Mouse (Mus musculus) heart, embryonic 11.5 days (tissue): ENCODE measurements at regions not wholly inside any gene's neighbourhood (a gene's known extent, or its start where the extent isn't known, plus 50 kb on each side); places are given as distances from the start of the nearest gene placed in this dataset.

Experiments used
- ATAC-seq: fragments of 200-750 bp; cut with Nextera tagmentation; replicated peaks from 2 replicates; pipeline ENCODE4 v1.8.0; 2017; ENCODE audit warnings: moderate library complexity; ENCODE audit not compliant: insufficient number of reproducible peaks, low FRiP score, low TSS enrichment
- H3K27ac ChIP-seq: fragments of 300-500 bp; sonication (generic); 2 replicates; pipeline ENCODE4 v1.5.1; 2014; ENCODE audit warnings: mild to moderate bottlenecking, low read depth, low read length
- H3K27me3 ChIP-seq: fragments of 300-500 bp; sonication (generic); 2 replicates; pipeline ENCODE4 v1.6.1; 2014; ENCODE audit warnings: mild to moderate bottlenecking, low read length, mixed read lengths; ENCODE audit not compliant: control insufficient read depth, insufficient read depth
- H3K36me3 ChIP-seq: fragments of 300-500 bp; sonication (generic); 2 replicates; pipeline ENCODE4 v1.6.1; 2014; ENCODE audit warnings: mild to moderate bottlenecking, low read length, moderate library complexity, mixed read lengths; ENCODE audit not compliant: control insufficient read depth, insufficient read depth
- H3K4me1 ChIP-seq: fragments of 300-500 bp; sonication (generic); 2 replicates; pipeline ENCODE4 v1.6.1; 2014; ENCODE audit warnings: low read length; ENCODE audit not compliant: control insufficient read depth, insufficient read depth
- H3K4me2 ChIP-seq: fragments of 300-500 bp; sonication (generic); 2 replicates; pipeline ENCODE4 v1.6.1; 2014; ENCODE audit warnings: mild to moderate bottlenecking, moderate library complexity
- H3K4me3 ChIP-seq: fragments of 300-500 bp; sonication (generic); 2 replicates; pipeline ENCODE4 v1.5.1; 2014; ENCODE audit warnings: low read depth, low read length
- H3K9ac ChIP-seq: fragments of 300-500 bp; sonication (generic); 2 replicates; pipeline ENCODE4 v1.6.1; 2014; ENCODE audit warnings: mild to moderate bottlenecking, low read depth, low read length, moderate library complexity
- H3K9me3 ChIP-seq: fragments of 300-500 bp; sonication (generic); replicated peaks from 2 replicates; pipeline ENCODE4 v1.6.1; 2016; ENCODE audit warnings: low read length; ENCODE audit not compliant: control insufficient read depth
- WGBS: fragments of 180-500 bp; shearing (Covaris S2); extraction: QIAGEN DNeasy Blood & Tissue Kit; methylation state at CpG from one replicate; pipeline ENCODE4 v1.1.7; 2014; ENCODE audit not compliant: insufficient replicate concordance; 5-methylcytosine and 5-hydroxymethylcytosine counted together

- H3K27me3 ChIP-seq: no peaks in the 10 kb centered on the region; the same call in 1 of the 2 replicates
- peaks cover 23% of the 10 kb centered on the region for H3K4me1 ChIP-seq
- H3K9ac ChIP-seq: 0 out of 2 replicates have a peak overlapping the region, but pooled peaks have one; percentile 40
- H3K36me3 ChIP-seq: no peaks in the 10 kb centered on the region
- H3K27ac ChIP-seq: peak overlapping the region; percentile 60
- no peak; the same call in 1 of the 2 replicates for ATAC-seq
- H3K9me3 ChIP-seq: no peaks in the 10 kb centered on the region
- WGBS: 6% methylated on average over 9 of the region's 9 CpGs
- no peak overlapping the region for H3K4me3 ChIP-seq
- peak overlapping the region; percentile 32 for H3K4me2 ChIP-seq
These were observed 154.6 kb upstream of the Zmiz1 start for GRCm38 (mm10) chr14:25304391-25304851.

DNA sequence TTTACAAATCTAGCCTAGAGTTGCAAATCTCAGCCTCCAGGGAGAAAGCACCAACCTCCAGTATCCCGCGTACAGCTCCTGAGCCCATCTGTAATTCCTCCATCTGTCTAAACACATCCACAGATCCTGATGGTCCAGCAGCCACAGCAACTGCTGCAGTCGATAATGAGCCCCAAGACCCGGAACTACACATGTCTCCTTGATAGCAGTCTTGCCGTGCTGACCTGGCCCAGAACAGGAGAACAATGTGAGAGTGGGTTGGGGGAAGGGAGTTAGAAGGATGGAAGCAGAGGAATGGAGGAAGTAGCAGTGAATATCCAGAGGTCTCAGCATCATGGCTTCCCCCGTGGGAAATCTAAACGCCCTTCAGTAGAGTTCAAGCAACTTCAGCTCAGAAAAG is 152.8 kb upstream of the Zmiz1 start:
- no peaks in the 10 kb centered on the region for H3K36me3 ChIP-seq
- H3K27ac ChIP-seq: no peak overlapping the region
- H3K4me1 ChIP-seq: peaks cover 32% of the 10 kb centered on the region
- 47% methylated on average over 7 of the region's 7 CpGs for WGBS
- H3K4me3 ChIP-seq: no peak overlapping the region
- H3K9me3 ChIP-seq: no peaks in the 10 kb centered on the region
- no peak for ATAC-seq
- no peak overlapping the region; the same call in 1 of the 2 replicates for H3K4me2 ChIP-seq
- no peaks in the 10 kb centered on the region; the same call in 1 of the 2 replicates for H3K27me3 ChIP-seq
- H3K9ac ChIP-seq: no peak overlapping the region

DNA sequence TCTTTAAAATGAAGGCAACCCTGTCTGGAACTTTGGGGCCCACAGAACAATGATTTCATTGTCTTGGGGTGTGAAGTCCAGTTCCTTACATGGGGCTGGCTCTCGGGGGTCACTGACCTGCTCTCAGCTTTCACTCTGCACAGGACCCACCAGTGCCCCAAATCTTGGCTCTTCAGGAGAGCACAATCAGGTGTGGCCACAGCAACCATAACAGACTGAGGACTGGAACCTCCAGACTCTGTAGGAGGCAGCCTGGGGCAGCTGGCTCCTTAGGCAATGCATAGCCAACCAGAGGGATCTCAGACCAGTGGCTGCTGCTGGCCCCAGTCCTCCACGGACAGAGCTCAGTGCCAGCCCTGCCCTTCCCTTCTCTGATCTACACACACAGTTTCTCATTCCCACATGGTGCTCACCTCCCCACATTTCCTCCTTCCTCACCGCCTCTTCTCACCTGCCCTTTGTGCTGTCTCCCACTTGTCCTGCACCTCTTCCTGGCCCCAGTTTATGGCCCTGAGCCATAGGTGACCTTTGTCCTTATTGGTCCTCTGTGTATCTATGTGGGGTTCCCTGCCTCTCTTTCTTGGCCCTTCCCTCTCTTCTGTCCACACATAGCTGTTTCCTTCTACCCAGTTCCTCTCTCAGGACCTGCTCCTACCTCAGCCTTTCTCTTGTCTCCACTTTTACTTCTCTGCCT is 151.9 kb upstream of the Zmiz1 start:
- Histone ChIP-seq H3K27me3 (no peaks in the 10 kb centered on the region; the same call in 1 of the 2 replicates), H3K9me3 (no peaks in the 10 kb centered on the region), H3K36me3 (no peaks in the 10 kb centered on the region), H3K4me1 (peaks cover 41% of the 10 kb centered on the region), H3K4me2 (no peak overlapping the region), H3K4me3 (no peak overlapping the region), H3K27ac (no peak overlapping the region), H3K9ac (no peak overlapping the region)
- no peak for ATAC-seq
- WGBS: 74% methylated on average over 3 of the region's 3 CpGs

DNA sequence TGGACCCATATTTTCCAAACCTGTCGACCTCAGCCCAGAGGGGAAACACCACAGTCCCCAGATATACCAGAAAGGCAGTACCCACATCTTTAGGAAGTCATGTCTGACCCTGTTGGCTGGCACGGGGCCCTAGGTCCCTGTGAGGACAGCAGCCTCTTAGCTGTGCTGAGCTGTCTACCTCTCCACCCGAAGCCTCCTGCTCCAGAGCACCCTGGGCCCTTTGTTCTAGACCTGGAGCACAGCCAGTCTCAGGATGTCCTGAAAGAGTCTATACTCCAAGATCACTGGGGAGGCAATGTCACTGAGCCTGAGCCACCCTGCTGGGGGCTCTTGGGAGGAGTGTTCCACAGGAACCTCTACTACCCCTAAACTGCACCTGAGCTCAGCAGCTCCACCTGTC is 150.9 kb upstream of the Zmiz1 start:
- 71% methylated on average over 3 of the region's 3 CpGs for WGBS
- H3K27ac ChIP-seq: no peak overlapping the region
- ATAC-seq: no peak
- peaks cover 45% of the 10 kb centered on the region for H3K4me1 ChIP-seq
- H3K9me3 ChIP-seq: no peaks in the 10 kb centered on the region
- no peaks in the 10 kb centered on the region for H3K36me3 ChIP-seq
- H3K27me3 ChIP-seq: no peaks in the 10 kb centered on the region; the same call in 1 of the 2 replicates
- H3K9ac ChIP-seq: no peak overlapping the region
- no peak overlapping the region for H3K4me3 ChIP-seq
- no peak overlapping the region for H3K4me2 ChIP-seq

DNA sequence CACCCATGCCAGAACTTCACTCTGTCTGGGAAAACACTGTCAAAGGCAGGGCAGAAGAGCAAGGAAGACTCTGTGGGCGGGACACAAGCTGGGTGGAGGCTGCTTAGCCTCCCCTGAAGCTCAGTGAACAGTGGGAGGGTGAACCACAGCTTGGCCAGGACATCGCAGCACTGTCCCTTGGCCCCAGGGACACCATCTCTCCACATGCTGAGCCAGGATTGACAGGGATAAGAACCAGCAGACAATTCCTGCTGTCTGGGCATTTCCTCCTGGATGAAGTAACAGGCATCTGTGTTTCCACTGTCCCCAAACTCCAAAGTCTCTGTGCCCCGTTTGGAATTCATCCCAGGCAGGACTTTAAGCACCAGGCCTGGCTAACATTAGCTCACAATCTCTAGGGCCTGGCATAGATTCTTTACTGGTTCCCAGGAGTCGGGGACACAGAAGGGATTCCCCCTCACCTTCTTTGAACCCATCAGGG is 148.3 kb upstream of the Zmiz1 start:
- Histone ChIP-seq H3K4me1 (peaks cover 27% of the 10 kb centered on the region), H3K36me3 (no peaks in the 10 kb centered on the region), H3K4me3 (no peak overlapping the region), H3K27me3 (no peaks in the 10 kb centered on the region; the same call in 1 of the 2 replicates), H3K9me3 (no peaks in the 10 kb centered on the region), H3K4me2 (no peak overlapping the region), H3K9ac (peak overlapping the region; percentile 47), H3K27ac (peak overlapping the region; percentile 79)
- 43% methylated on average over 4 of the region's 4 CpGs for WGBS
- ATAC-seq: no peak

- H3K4me3 ChIP-seq: no peak overlapping the region
- no peaks in the 10 kb centered on the region; the same call in 1 of the 2 replicates for H3K27me3 ChIP-seq
- peaks cover 27% of the 10 kb centered on the region for H3K4me1 ChIP-seq
- no peaks in the 10 kb centered on the region for H3K36me3 ChIP-seq
- H3K9ac ChIP-seq: no peak overlapping the region
- ATAC-seq: no peak
- peak overlapping the region; percentile 79 for H3K27ac ChIP-seq
- no peak overlapping the region for H3K4me2 ChIP-seq
- H3K9me3 ChIP-seq: no peaks in the 10 kb centered on the region
- WGBS: 27% methylated on average over 3 of the region's 3 CpGs
These were observed 147.5 kb upstream of the Zmiz1 start for GRCm38 (mm10) chr14:25311475-25311874.

DNA sequence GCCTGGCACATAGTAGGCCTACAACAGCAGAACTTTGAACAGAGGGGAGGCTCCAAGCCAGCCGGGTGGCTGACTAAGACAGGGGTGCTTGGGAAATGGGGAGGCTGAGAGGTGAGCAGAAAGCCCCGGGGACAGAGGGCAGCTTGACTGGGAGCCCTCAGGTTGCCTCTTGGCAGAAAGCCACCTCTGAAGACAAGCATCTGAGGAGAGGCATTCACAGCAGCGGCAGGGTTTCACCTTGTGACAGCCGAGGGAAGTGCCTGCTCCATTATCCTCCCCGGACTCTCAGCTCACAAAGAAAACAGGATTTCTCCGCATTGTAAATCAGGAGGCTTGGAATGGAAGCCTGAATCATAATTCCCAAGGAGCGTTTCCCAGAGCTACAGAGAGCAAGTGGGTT is 146.8 kb upstream of the Zmiz1 start:
- Histone ChIP-seq H3K27ac (peak overlapping the region; percentile 79), H3K9ac (0 out of 2 replicates have a peak overlapping the region, but pooled peaks have one; percentile 22), H3K27me3 (no peaks in the 10 kb centered on the region; the same call in 1 of the 2 replicates), H3K4me1 (peaks cover 27% of the 10 kb centered on the region), H3K4me3 (no peak overlapping the region), H3K9me3 (no peaks in the 10 kb centered on the region), H3K36me3 (no peaks in the 10 kb centered on the region), H3K4me2 (no peak overlapping the region)
- 21% methylated on average over 7 of the region's 7 CpGs for WGBS
- ATAC-seq: no peak

DNA sequence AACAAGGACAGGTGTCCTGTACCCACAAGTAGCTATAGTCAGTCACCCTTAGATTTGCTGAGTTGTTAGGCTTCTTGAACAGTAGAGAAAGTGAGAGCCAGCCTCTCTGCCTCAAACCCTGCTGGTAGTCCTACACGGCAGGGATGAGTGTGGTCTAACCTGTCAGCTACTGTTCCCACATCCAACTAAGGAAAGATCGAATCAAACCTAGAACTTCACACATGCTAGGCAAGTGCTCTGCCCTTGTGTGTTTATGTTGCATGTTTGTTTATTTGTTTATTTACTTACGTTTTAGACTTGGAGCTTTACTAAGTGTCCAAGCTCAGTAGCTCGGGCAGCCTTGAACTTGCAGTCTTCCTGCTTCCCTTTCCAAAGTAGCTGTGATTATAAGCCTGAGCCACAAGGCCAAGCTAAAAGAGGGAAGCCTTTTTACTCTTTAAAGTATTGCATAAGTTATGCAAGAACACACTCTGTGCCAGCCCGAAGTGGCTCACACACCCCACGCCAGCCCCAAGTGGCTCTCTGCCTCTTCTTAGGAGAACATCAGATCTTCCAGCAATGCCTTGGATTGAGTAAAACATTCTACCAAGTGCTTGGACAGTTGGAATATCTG is 146.1 kb upstream of the Zmiz1 start:
- Histone ChIP-seq H3K4me2 (no peak overlapping the region), H3K27ac (no peak overlapping the region), H3K9ac (no peak overlapping the region), H3K4me3 (no peak overlapping the region), H3K4me1 (peaks cover 33% of the 10 kb centered on the region), H3K36me3 (no peaks in the 10 kb centered on the region), H3K27me3 (no peaks in the 10 kb centered on the region), H3K9me3 (no peaks in the 10 kb centered on the region)
- ATAC-seq: no peak
- WGBS: 74% methylated on average over 6 of the region's 6 CpGs
